Mouse (Mus musculus) heart, postnatal 0 days (tissue): ENCODE data around the gene Fry. TPM values are rescaled to one million over a fixed set of nuclear protein-coding genes. Genes with fewer than 3 reads are reported as not detected.

Experiments used
- ATAC-seq: fragments of 200-750 bp; cut with Nextera tagmentation; 2 replicates; pipeline ENCODE4 v1.8.0; 2017; ENCODE audit warnings: low read depth, moderate number of reproducible peaks, moderate library complexity; ENCODE audit not compliant: insufficient read depth
- DNase-seq: peaks from one replicate; pipeline ENCODE4 v3.0.0-alpha.2; 2016; ENCODE audit warnings: low spot score
- H3K27ac ChIP-seq: fragments of 300-500 bp; sonication (generic); 2 replicates; pipeline ENCODE4 v1.5.1; 2014; ENCODE audit warnings: low read depth, mild to moderate bottlenecking
- H3K27me3 ChIP-seq: fragments of 300-500 bp; sonication (generic); 2 replicates; pipeline ENCODE4 v1.6.1; 2014; ENCODE audit warnings: low read length, mixed read lengths; ENCODE audit not compliant: control insufficient read depth, insufficient read depth
- H3K36me3 ChIP-seq: fragments of 300-500 bp; sonication (generic); replicated peaks from 2 replicates; pipeline ENCODE4 v1.6.1; 2014; ENCODE audit warnings: low read length, mixed read lengths; ENCODE audit not compliant: control insufficient read depth, insufficient read depth
- H3K4me1 ChIP-seq: fragments of 300-500 bp; sonication (generic); 2 replicates; pipeline ENCODE4 v1.6.1; 2014; ENCODE audit warnings: antibody characterized with exemption; ENCODE audit not compliant: control insufficient read depth, insufficient read depth
- H3K4me2 ChIP-seq: fragments of 300-500 bp; sonication (generic); 2 replicates; pipeline ENCODE4 v1.6.1; 2014; ENCODE audit warnings: low read depth, mild to moderate bottlenecking, low read length, moderate library complexity
- H3K4me3 ChIP-seq: fragments of 300-500 bp; sonication (generic); 2 replicates; pipeline ENCODE4 v1.5.1; 2014; ENCODE audit warnings: low read depth, low read length
- H3K9ac ChIP-seq: fragments of 300-500 bp; sonication (generic); replicated peaks from 2 replicates; pipeline ENCODE4 v1.6.1; 2014; ENCODE audit warnings: low read depth, low read length, mixed read lengths
- H3K9me3 ChIP-seq: fragments of 300-500 bp; sonication (generic); replicated peaks from 2 replicates; pipeline ENCODE4 v1.6.1; 2016; ENCODE audit warnings: low read length; ENCODE audit not compliant: control insufficient read depth
- CTCF ChIP-seq: IDR thresholded peaks from 2 replicates; pipeline ENCODE4 v1.5.1; 2016; ENCODE audit warnings: antibody characterized with exemption, control low read depth, low read depth
- EP300 ChIP-seq: IDR thresholded peaks from 2 replicates; pipeline ENCODE4 v1.6.1; 2016; ENCODE audit warnings: antibody characterized with exemption, low read depth
- WGBS: fragments of 180-500 bp; shearing (Covaris S2); extraction: QIAGEN DNeasy Blood & Tissue Kit; methylation state at CpG from one replicate; pipeline ENCODE4 v1.1.7; 2014; 5-methylcytosine and 5-hydroxymethylcytosine counted together
- polyA plus RNA-seq: library from polyadenylated mRNA; unstranded; fragments of >200 nt; fragmentation: Nextera tagmentation; extraction: Ambion mirVana; gene quantifications from 2 replicates; pipeline ENCODE4 v1.2.1, GENCODE M21; 2015
- total RNA-seq: library from RNA; depleted of rRNA; stranded (reverse); fragments of >200 nt; gene quantifications from 2 replicates; pipeline ENCODE4 v1.2.3, GENCODE M21; 2014; ENCODE audit warnings: low replicate concordance

The Fry gene
- total and polyA plus RNA-seq, 2 experiments from 2014 or later: 31.8 to 124 TPM

- H3K9me3 ChIP-seq: no peaks in the 10 kb centered on the region
- H3K9ac ChIP-seq: no peak overlapping the region
- H3K4me2 ChIP-seq: no peak overlapping the region
- H3K27me3 ChIP-seq: no peaks in the 10 kb centered on the region
- no peak for ATAC-seq
- WGBS: 85% methylated on average over 7 of the region's 7 CpGs
- no peak for TF ChIP-seq EP300
- peaks cover 7% of the 10 kb centered on the region; the same call in 1 of the 2 replicates for H3K4me1 ChIP-seq
- H3K27ac ChIP-seq: no peak overlapping the region
- no peak for DNase-seq
- no peak overlapping the region for H3K4me3 ChIP-seq
- H3K36me3 ChIP-seq: no peaks in the 10 kb centered on the region
These were observed 169.5 kb downstream of the Fry start for GRCm38 (mm10) chr5:150287949-150288348.

GRCm38 (mm10) chr5:150289611-150290010 lies 171.2 kb downstream of the Fry start:
- no peak overlapping the region for H3K4me2 ChIP-seq
- no peaks in the 10 kb centered on the region for H3K27me3 ChIP-seq
- H3K9me3 ChIP-seq: no peaks in the 10 kb centered on the region
- no peak overlapping the region for H3K4me3 ChIP-seq
- peak; percentile 51 for TF ChIP-seq CTCF
- no peak for TF ChIP-seq EP300
- 75% methylated on average over 8 of the region's 8 CpGs for WGBS
- no peaks in the 10 kb centered on the region for H3K36me3 ChIP-seq
- H3K9ac ChIP-seq: no peak overlapping the region
- DNase-seq (peak; percentile 26), ATAC-seq (no peak)
- H3K27ac ChIP-seq: no peak overlapping the region
- peaks cover 22% of the 10 kb centered on the region for H3K4me1 ChIP-seq

GRCm38 (mm10) chr5:150290494-150291199 lies 172.2 kb downstream of the Fry start:
- TF ChIP-seq CTCF: no peak
- TF ChIP-seq EP300: no peak
- H3K36me3 ChIP-seq: no peaks in the 10 kb centered on the region
- no peak overlapping the region for H3K4me3 ChIP-seq
- H3K27ac ChIP-seq: peak overlapping the region; percentile 20; the same call in 1 of the 2 replicates
- H3K9ac ChIP-seq: no peak overlapping the region
- H3K4me1 ChIP-seq: peaks cover 26% of the 10 kb centered on the region
- no peak for ATAC-seq
- 82% methylated on average over 4 of the region's 4 CpGs for whole genome bisulfite sequencing
- DNase-seq: no peak
- H3K9me3 ChIP-seq: no peaks in the 10 kb centered on the region
- H3K4me2 ChIP-seq: no peak overlapping the region
- H3K27me3 ChIP-seq: no peaks in the 10 kb centered on the region

GRCm38 (mm10) chr5:150291216-150291615 lies 172.8 kb downstream of the Fry start:
- H3K27me3 ChIP-seq: no peaks in the 10 kb centered on the region

GRCm38 (mm10) chr5:150292186-150292585 lies 173.7 kb downstream of the Fry start:
- Histone ChIP-seq H3K36me3 (no peaks in the 10 kb centered on the region), H3K9me3 (no peaks in the 10 kb centered on the region), H3K27me3 (no peaks in the 10 kb centered on the region), H3K4me1 (peaks cover 26% of the 10 kb centered on the region), H3K4me2 (no peak overlapping the region), H3K9ac (no peak overlapping the region), H3K4me3 (no peak overlapping the region), H3K27ac (no peak overlapping the region)
- no peak for ATAC-seq
- no peak for DNase-seq
- WGBS: 52% methylated on average over 3 of the region's 3 CpGs
- no peak for TF ChIP-seq EP300
- no peak for TF ChIP-seq CTCF

More at GRCm38 (mm10) chr5:150291216-150291615, 172.8 kb downstream of the Fry start:
- Histone ChIP-seq H3K27ac (0 out of 2 replicates have a peak overlapping the region, but pooled peaks have one; percentile 20), H3K9me3 (no peaks in the 10 kb centered on the region), H3K4me3 (no peak overlapping the region), H3K4me1 (peaks cover 26% of the 10 kb centered on the region), H3K9ac (no peak overlapping the region), H3K36me3 (no peaks in the 10 kb centered on the region), H3K4me2 (no peak overlapping the region)
- ATAC-seq: no peak
- 78% methylated on average over 6 of the region's 6 CpGs for WGBS
- no peak for TF ChIP-seq CTCF
- TF ChIP-seq EP300: no peak
- no peak for DNase-seq
